Mouse (Mus musculus) megakaryocyte, embryonic 14.5 days (primary cell): ENCODE results near the gene Usp47. TPM values are rescaled to one million over a fixed set of nuclear protein-coding genes. Genes with fewer than 3 reads are reported as not detected.

Source experiments
- H3K27me3 ChIP-seq: replicated peaks from 2 replicates; pipeline ENCODE3; 2012; ENCODE audit warnings: inconsistent platforms
- H3K36me3 ChIP-seq: replicated peaks from 2 replicates; pipeline ENCODE3; 2012; ENCODE audit warnings: low read length, inconsistent platforms, mixed read lengths
- H3K4me1 ChIP-seq: 2 replicates; pipeline ENCODE4 v1.6.1; 2012; ENCODE audit warnings: inconsistent platforms
- H3K4me3 ChIP-seq: replicated peaks from 2 replicates; pipeline ENCODE3; 2012; ENCODE audit warnings: moderate library complexity, mild to moderate bottlenecking, inconsistent platforms
- H3K9me3 ChIP-seq: 2 replicates; pipeline ENCODE4 v1.6.1; 2012; ENCODE audit warnings: inconsistent platforms
- FLI1 ChIP-seq: IDR thresholded peaks from 2 replicates; pipeline ENCODE4 v1.6.1; 2012; ENCODE audit warnings: low read length, inconsistent platforms, mixed read lengths
- GATA1 ChIP-seq: IDR thresholded peaks from 3 replicates; pipeline ENCODE4 v1.6.1; 2012; ENCODE audit warnings: mixed read lengths, low read length, inconsistent platforms, borderline replicate concordance
- polyA plus RNA-seq: library from polyadenylated mRNA; stranded (reverse); fragments of >175 nt; gene quantifications from 2 replicates; pipeline ENCODE4 v1.2.3, GENCODE M21; 2012; ENCODE audit warnings: low replicate concordance; ENCODE audit not compliant: insufficient read depth

Usp47 gene
- polyA plus RNA-seq, 1 experiment = 3.0 TPM

DNA sequence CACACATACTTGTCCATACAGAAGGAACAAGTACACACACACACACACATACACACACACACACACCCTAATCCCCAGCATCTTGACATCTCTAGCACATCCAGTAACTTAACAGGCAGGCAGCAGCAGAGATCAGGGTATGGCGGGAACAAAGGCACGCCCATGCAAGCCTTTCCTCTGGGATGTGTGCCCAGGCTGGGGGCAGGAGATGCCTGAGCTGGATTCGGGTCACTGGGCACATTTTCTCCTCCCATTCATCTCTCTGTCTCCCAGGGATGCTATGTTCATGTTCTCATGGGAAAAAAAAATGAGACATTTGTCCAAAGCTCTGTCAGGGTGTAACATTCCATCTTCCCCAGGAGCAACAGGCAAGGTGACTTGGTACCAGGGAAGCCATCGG is 120.7 kb downstream of the Usp47 start:
- Histone ChIP-seq H3K4me3 (no peak overlapping the region), H3K27me3 (peaks cover 14% of the 10 kb centered on the region), H3K4me1 (peaks cover under 1% of the 10 kb centered on the region; the same call in 1 of the 2 replicates), H3K36me3 (no peaks in the 10 kb centered on the region), H3K9me3 (no peaks in the 10 kb centered on the region)
- TF ChIP-seq FLI1 (no peak), GATA1 (no peak)

- Histone ChIP-seq H3K4me1 (no peaks in the 10 kb centered on the region), H3K4me3 (no peak overlapping the region), H3K36me3 (no peaks in the 10 kb centered on the region), H3K9me3 (no peaks in the 10 kb centered on the region), H3K27me3 (peaks cover 14% of the 10 kb centered on the region)
- TF ChIP-seq FLI1 (no peak), GATA1 (no peak)
These were observed 121.4 kb downstream of the Usp47 start for GRCm38 (mm10) chr7:112144646-112145179.

DNA sequence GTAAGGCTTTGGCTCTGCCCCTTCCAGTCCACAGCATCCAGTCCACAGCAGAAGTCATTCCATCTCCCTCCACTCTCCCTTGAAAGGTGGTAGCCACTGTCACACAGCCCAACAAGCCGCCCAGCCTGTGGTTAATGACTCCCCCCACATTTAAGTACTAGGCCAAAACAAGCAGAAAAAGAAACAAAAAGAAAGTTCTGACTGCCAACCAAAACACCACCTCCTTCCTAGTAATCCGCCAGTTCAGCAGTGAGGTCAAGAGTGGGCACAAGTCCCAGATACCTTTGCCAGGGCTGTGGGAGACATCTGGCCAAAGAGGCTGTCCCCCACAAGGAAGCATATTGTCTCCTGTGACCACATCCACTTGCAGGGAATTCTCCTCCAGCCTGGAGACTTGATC is 124.7 kb downstream of the Usp47 start:
- H3K9me3 ChIP-seq = no peaks in the 10 kb centered on the region
- TF ChIP-seq FLI1 = no peak
- no peak for TF ChIP-seq GATA1
- no peaks in the 10 kb centered on the region for H3K36me3 ChIP-seq
- no peak overlapping the region for H3K4me3 ChIP-seq
- peaks cover 21% of the 10 kb centered on the region for H3K27me3 ChIP-seq
- peaks cover 2% of the 10 kb centered on the region; the same call in 1 of the 2 replicates for H3K4me1 ChIP-seq

DNA sequence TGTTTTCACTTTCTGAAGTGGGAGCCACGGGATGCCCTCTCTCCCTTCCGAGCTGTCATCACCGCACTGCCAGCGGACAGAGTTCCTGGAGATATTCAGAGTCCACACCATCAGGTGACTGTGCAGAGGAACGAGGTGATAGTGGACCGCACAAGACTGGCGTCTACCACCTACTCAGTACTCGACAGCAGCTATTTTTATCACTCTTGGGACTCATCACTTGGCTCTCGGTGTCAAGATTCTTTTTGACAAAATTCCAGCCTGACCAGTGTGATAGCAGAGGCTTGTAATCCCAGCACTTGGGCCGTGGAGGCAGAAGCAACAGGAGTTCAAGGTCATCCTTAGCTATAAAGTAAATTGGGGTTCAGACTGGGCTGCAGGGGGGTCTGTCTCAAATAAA is 125.8 kb downstream of the Usp47 start:
- H3K36me3 ChIP-seq = no peaks in the 10 kb centered on the region
- no peak overlapping the region for H3K4me3 ChIP-seq
- H3K27me3 ChIP-seq = peaks cover 28% of the 10 kb centered on the region
- peaks cover 6% of the 10 kb centered on the region; the same call in 1 of the 2 replicates for H3K4me1 ChIP-seq
- H3K9me3 ChIP-seq = no peaks in the 10 kb centered on the region
- no peak for TF ChIP-seq FLI1
- TF ChIP-seq GATA1 = no peak

GRCm38 (mm10) chr7:112154445-112154844 is 131.1 kb downstream of the Usp47 start:
- TF ChIP-seq GATA1 = no peak
- no peak for TF ChIP-seq FLI1
- Histone ChIP-seq H3K4me1 (peaks cover 16% of the 10 kb centered on the region; the same call in 1 of the 2 replicates), H3K9me3 (0 out of 2 replicates have a peak, but pooled peaks cover 5% of the 10 kb centered on the region), H3K4me3 (no peak overlapping the region), H3K36me3 (no peaks in the 10 kb centered on the region), H3K27me3 (peaks cover 59% of the 10 kb centered on the region)

GRCm38 (mm10) chr7:112155194-112155593 is 131.9 kb downstream of the Usp47 start:
- H3K4me3 ChIP-seq = no peak overlapping the region
- peaks cover 60% of the 10 kb centered on the region for H3K27me3 ChIP-seq
- TF ChIP-seq FLI1 = no peak
- TF ChIP-seq GATA1 = no peak
- H3K36me3 ChIP-seq = no peaks in the 10 kb centered on the region
- 0 out of 2 replicates have a peak, but pooled peaks cover 5% of the 10 kb centered on the region for H3K9me3 ChIP-seq
- peaks cover 16% of the 10 kb centered on the region; the same call in 1 of the 2 replicates for H3K4me1 ChIP-seq

DNA sequence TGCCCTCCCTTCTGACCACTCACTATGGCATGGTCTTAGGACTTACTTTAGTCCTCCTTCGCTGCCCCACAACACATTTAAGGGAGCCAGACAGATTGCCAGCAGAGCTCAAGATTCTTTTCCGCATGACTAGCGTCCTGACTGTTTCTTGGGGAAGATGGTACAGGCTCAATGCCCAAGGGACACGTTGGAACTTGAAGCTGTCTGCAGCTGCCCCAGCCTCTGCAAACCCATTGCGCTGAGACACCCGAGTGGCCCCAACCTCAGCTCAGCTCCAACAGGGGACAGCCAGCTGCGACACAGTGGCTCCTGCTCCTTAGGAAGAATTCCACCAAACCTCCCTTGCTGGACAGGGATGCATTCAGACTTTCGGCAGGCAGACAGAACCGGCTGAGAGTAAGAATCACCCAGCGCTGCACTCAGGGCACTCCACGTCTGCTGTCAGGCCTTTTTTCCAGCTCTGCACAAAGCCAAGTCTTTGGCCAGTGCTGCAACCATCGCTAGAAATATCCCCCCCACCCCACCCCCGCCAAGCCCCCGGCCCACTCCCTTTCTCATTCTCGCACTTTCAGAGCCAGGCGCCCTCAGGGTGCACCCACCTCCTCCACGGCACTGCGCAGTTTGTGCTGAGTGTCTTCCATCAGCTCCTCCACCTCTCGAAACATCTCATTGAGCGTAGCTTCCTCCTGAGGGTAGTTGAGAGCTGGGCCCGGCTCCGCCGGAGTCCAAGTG is 134.4 kb downstream of the Usp47 start:
- TF ChIP-seq FLI1 (no peak), GATA1 (no peak)
- 0 out of 2 replicates have a peak, but pooled peaks cover 5% of the 10 kb centered on the region for H3K9me3 ChIP-seq
- H3K4me3 ChIP-seq = peak overlapping the region; percentile 1
- H3K36me3 ChIP-seq = no peaks in the 10 kb centered on the region
- H3K4me1 ChIP-seq = peaks cover 16% of the 10 kb centered on the region; the same call in 1 of the 2 replicates
- H3K27me3 ChIP-seq = peaks cover 56% of the 10 kb centered on the region

- Histone ChIP-seq H3K36me3 (no peaks in the 10 kb centered on the region), H3K4me3 (peak overlapping the region; percentile 5), H3K4me1 (peaks cover 10% of the 10 kb centered on the region; the same call in 1 of the 2 replicates), H3K27me3 (peaks cover 51% of the 10 kb centered on the region), H3K9me3 (0 out of 2 replicates have a peak, but pooled peaks cover 5% of the 10 kb centered on the region)
- TF ChIP-seq GATA1 (no peak), FLI1 (no peak)
These were observed 135.0 kb downstream of the Usp47 start for GRCm38 (mm10) chr7:112158316-112158741.

GRCm38 (mm10) chr7:112158942-112159341 is 135.6 kb downstream of the Usp47 start, which contains the start of gene Dkk3:
Dkk3 (minus strand) TSS chr7:112159057.
- TF ChIP-seq GATA1 (no peak), FLI1 (no peak)
- Histone ChIP-seq H3K9me3 (0 out of 2 replicates have a peak, but pooled peaks cover 5% of the 10 kb centered on the region), H3K27me3 (peaks cover 48% of the 10 kb centered on the region), H3K4me1 (peaks cover 10% of the 10 kb centered on the region; the same call in 1 of the 2 replicates), H3K4me3 (peak within 1 kb of the TSS; percentile 5), H3K36me3 (no peaks in the 10 kb centered on the region)

DNA sequence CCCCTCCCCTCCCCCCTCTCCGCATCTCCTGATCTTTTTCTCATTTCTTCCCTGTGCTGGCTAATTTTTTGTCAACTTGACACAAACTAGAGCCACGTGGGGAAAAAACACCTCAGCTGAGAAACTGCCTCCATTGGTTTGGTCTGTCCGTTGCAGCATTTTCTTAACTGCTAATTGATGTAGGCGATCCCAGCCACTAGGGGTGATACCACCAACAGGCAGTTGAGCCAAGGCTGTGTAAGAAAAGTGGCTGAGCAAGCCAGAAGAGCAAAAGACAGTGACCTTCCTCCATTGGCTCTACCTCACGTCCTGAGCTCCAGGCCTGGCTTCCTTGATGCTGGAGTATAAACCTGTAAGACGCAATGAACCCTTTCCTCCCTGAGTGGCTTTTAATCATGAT is 136.5 kb downstream of the Usp47 start:
- peaks cover 10% of the 10 kb centered on the region; the same call in 1 of the 2 replicates for H3K4me1 ChIP-seq

More for the DNA sequence above, 136.5 kb downstream of the Usp47 start:
- TF ChIP-seq GATA1 = no peak
- no peak for TF ChIP-seq FLI1
- Histone ChIP-seq H3K4me3 (no peak overlapping the region), H3K9me3 (0 out of 2 replicates have a peak, but pooled peaks cover 5% of the 10 kb centered on the region), H3K27me3 (peaks cover 46% of the 10 kb centered on the region), H3K36me3 (no peaks in the 10 kb centered on the region)

Other genes with a start within 250 kb of the Usp47 start
- gene Galnt18, start 243.5 kb upstream of the Usp47 start, polyA plus RNA-seq = not detected in 2 replicates
- 0.08 TPM in 1 of 2 replicates, not detected in the other for gene Dkk3, start 135.6 kb downstream of the Usp47 start, polyA plus RNA-seq
- gene Mical2, start 202.4 kb downstream of the Usp47 start, polyA plus RNA-seq = 0.22 and 0.24 TPM in 2 replicates